Mouse (Mus musculus) stomach, postnatal 0 days (tissue): ENCODE measurements at regions not wholly inside any gene's neighbourhood (a gene's known extent, or its start where the extent isn't known, plus 50 kb on each side); places are given as distances from the start of the nearest gene placed in this dataset.

ENCODE experiments used
- CTCF ChIP-seq: IDR thresholded peaks from 2 replicates; pipeline ENCODE4 v1.5.1; 2016; ENCODE audit warnings: antibody characterized with exemption, low read depth, mild to moderate bottlenecking, moderate library complexity
- EP300 ChIP-seq: optimal IDR thresholded peaks from 2 replicates; pipeline ENCODE3; 2016; ENCODE audit warnings: antibody characterized with exemption

DNA sequence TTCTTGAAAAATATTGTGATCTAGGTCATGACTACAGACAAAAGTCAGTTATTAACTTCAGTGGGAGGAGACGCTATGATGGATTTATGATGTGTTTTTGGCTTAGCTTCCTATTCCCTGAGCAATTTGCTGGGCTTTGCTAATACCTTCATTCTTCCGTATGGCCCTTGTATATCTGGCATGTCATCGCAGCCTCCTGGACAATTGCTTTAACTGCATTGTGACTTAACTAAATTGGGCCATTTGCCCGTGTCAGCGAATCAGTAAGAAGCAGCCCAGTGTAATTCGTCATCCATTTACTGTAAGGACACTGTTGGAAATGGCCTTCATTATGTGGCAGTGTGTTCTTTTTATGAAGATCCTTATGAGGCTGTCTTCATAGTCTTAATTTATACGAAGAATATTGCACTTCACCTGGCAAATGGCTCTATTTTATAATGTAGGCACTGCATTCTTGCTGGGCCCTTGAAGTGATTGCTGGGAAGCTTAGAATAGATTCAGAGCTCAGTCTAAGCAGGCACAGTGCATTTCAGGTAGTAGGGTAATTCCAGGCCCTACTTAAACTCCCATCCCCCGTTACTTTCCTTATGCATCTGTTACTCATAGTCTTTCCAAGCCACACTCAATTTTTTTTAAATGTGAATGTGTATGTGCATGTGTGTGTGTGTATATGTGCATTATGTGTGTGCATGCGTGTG lies 62.2 kb downstream of the 4930426L09Rik start:
- no peak for TF ChIP-seq EP300
- TF ChIP-seq CTCF: no peak
